Mouse (Mus musculus): Measurements from ENCODE around the gene Slc9a5. TPM values are rescaled to one million over a fixed set of nuclear protein-coding genes. Genes with fewer than 3 reads are reported as not detected.

Slc9a5 gene
- polyA plus RNA-seq, 1 experiment from 2014 or later = 6.0 TPM

DNA sequence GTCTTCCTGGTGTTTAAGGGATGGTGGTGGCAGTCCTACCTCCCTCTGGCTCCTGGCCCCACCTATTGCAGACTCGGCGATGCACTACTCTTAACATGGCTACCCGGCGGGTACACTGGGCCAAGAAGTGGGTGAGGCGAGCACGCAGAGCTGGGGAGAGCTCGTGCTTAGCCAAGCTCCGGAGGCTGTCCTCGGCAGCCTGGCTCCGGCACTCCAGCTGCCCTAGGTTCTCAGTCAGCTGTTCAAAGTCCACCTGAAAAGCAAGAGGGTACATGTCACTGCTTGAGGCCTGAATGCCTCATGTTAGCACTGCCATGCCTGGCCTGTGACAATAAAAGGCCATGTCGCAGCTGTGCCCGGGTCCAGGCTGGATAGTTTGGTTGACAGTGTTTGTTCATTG is 18.3 kb upstream of the Slc9a5 start:
- no peak for ATAC-seq (ENCODE audit: insufficient number of reproducible peaks, insufficient read depth, low FRiP score, low TSS enrichment, low read depth)
- peaks cover 76% of the 10 kb centered on the region for H3K36me3 ChIP-seq
- H3K9me3 ChIP-seq = no peaks in the 10 kb centered on the region
- H3K9ac ChIP-seq = no peak overlapping the region
- H3K27me3 ChIP-seq = no peaks in the 10 kb centered on the region
- no peak overlapping the region for H3K4me2 ChIP-seq
- no peak overlapping the region for H3K27ac ChIP-seq
- no peak overlapping the region for H3K4me3 ChIP-seq
- WGBS = 94% methylated on average over 12 of the region's 12 CpGs
- H3K4me1 ChIP-seq = peaks cover 12% of the 10 kb centered on the region

DNA sequence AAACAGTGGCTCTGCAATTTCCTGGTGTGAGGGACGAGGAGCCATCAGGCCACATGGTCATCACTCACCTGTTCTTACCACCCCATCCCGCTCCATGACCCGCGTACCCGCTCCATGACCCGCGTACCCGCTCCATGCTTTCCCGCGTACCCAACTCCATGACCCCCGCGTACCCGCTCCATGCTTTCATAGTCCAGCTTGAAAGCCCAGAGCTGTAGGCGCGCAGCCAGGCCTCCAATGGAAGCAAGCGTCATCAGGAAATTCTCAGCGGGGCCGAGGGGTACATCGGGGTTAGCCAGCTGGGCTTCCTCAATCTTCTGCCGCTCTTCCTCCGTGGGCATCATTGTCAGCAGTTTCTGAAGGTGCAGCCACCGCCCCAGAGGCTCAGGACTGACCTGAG is 17.2 kb upstream of the Slc9a5 start:
- H3K9me3 ChIP-seq = no peaks in the 10 kb centered on the region
- H3K9ac ChIP-seq = no peak overlapping the region
- no peak overlapping the region for H3K27ac ChIP-seq
- H3K4me2 ChIP-seq = no peak overlapping the region
- H3K36me3 ChIP-seq = peaks cover 87% of the 10 kb centered on the region
- 95% methylated on average over 22 of the region's 22 CpGs for WGBS
- peaks cover 9% of the 10 kb centered on the region for H3K4me1 ChIP-seq
- no peak for ATAC-seq (ENCODE audit: insufficient number of reproducible peaks, insufficient read depth, low FRiP score, low TSS enrichment, low read depth)
- no peaks in the 10 kb centered on the region for H3K27me3 ChIP-seq
- no peak overlapping the region for H3K4me3 ChIP-seq

DNA sequence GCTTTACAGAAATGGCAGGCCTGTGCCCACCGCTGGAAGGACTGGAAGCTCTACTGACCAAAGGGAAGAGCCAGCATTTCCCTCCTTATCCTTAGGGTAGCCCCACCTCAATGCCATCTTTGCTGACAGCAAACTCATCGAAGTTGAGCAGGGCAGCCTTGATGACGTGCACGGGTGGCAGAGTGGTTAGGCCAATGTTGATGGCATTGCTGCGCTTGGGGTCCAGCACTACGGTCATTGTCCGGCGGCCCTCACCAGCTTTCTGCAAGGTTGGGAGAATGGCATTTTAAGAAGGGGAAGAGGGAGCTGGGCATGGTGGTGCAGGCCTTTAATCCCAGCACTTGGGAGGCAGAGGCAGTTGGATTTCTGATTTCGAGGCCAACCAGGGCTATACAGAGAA is 16.7 kb upstream of the Slc9a5 start:
- no peak overlapping the region for H3K4me2 ChIP-seq
- ATAC-seq (ENCODE audit: insufficient number of reproducible peaks, insufficient read depth, low FRiP score, low TSS enrichment, low read depth) = no peak
- 94% methylated on average over 9 of the region's 9 CpGs for WGBS

GRCm38 (mm10) chr8:105332523-105332922 is 16.1 kb upstream of the Slc9a5 start:
- Histone ChIP-seq H3K36me3 (peaks cover 95% of the 10 kb centered on the region), H3K9ac (no peak overlapping the region), H3K9me3 (no peaks in the 10 kb centered on the region), H3K4me1 (peaks cover under 1% of the 10 kb centered on the region), H3K27me3 (no peaks in the 10 kb centered on the region), H3K4me3 (no peak overlapping the region), H3K27ac (no peak overlapping the region), H3K4me2 (no peak overlapping the region)
- 64% methylated on average over 2 of the region's 2 CpGs for WGBS
- ATAC-seq (ENCODE audit: insufficient number of reproducible peaks, insufficient read depth, low FRiP score, low TSS enrichment, low read depth) = no peak

More for the DNA sequence above, 16.7 kb upstream of the Slc9a5 start:
- Histone ChIP-seq H3K9ac (no peak overlapping the region), H3K4me3 (no peak overlapping the region), H3K27ac (no peak overlapping the region), H3K36me3 (peaks cover 92% of the 10 kb centered on the region), H3K9me3 (no peaks in the 10 kb centered on the region), H3K4me1 (peaks cover 6% of the 10 kb centered on the region), H3K27me3 (no peaks in the 10 kb centered on the region)

DNA sequence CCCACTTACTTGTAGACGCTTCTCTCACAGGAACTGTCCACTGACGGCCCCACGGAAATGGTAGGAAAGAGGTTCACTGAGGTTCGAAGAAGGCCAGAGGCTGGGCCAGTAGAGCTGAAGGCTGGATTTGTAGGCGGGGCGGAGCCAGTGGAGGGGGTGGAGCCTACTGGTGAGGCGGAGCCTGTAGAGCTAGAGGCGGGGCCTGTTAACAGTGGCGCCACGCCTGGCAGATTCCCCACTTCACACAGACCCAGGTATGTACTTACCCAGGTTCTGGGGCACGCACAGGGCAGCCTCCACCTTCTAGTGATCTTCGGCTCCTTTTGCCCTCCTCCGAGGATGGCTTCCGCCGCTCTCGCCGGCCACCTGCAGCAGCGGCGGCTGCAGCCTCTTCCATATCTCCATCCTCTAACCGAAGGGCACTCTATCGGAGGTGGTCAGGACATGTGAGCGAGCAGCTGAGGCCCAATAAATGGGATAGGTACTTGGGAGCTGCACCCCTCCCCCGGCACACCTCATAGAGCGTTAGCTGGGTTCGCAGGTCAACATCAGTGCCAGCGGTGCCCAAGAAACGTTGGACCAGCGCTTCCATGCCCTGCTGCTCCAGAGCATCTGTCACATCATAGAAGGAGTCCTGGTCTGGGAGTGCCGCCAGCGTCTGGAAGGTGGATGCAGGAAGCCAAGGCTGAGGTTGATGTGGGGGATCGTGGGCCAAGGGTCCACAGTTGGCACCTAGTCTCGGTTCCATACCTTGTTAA is 12.1 kb upstream of the Slc9a5 start:
- Histone ChIP-seq H3K9ac (no peak overlapping the region), H3K36me3 (peaks cover 67% of the 10 kb centered on the region), H3K27me3 (no peaks in the 10 kb centered on the region), H3K4me2 (no peak overlapping the region), H3K4me3 (no peak overlapping the region), H3K4me1 (peaks cover 21% of the 10 kb centered on the region), H3K9me3 (no peaks in the 10 kb centered on the region), H3K27ac (no peak overlapping the region)
- no peak for ATAC-seq (ENCODE audit: insufficient number of reproducible peaks, insufficient read depth, low FRiP score, low TSS enrichment, low read depth)
- 56% methylated on average over 32 of the region's 32 CpGs for WGBS

DNA sequence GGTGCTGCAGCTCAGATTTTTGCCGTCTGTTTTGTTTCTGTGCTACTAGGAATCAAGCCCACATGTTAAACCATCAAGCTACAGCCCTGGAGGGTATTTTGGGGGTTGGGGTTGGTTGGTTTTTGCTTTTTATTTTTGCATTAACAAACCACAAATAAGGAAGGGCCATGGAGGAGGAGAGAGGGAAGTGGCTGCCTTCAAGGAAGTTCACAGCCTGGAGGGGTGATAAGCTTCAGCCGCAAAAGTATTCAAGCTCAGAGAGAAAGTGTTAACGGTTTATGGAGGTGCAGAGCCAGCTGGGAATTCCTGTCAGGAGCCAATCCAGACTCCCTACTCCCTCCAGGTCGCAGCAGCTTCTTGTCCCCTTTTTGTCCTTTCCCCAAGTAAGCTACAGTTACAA is 9.7 kb upstream of the Slc9a5 start:
- Histone ChIP-seq H3K9me3 (no peaks in the 10 kb centered on the region), H3K36me3 (peaks cover 45% of the 10 kb centered on the region), H3K4me2 (peak overlapping the region; percentile 24; the same call in 1 of the 2 replicates), H3K4me3 (no peak overlapping the region), H3K9ac (peak overlapping the region; percentile 41), H3K4me1 (peaks cover 22% of the 10 kb centered on the region), H3K27ac (peak overlapping the region; percentile 73; the same call in 1 of the 2 replicates), H3K27me3 (no peaks in the 10 kb centered on the region)
- WGBS = 22% methylated on average over 4 of the region's 4 CpGs
- ATAC-seq (ENCODE audit: insufficient number of reproducible peaks, insufficient read depth, low FRiP score, low TSS enrichment, low read depth) = no peak

DNA sequence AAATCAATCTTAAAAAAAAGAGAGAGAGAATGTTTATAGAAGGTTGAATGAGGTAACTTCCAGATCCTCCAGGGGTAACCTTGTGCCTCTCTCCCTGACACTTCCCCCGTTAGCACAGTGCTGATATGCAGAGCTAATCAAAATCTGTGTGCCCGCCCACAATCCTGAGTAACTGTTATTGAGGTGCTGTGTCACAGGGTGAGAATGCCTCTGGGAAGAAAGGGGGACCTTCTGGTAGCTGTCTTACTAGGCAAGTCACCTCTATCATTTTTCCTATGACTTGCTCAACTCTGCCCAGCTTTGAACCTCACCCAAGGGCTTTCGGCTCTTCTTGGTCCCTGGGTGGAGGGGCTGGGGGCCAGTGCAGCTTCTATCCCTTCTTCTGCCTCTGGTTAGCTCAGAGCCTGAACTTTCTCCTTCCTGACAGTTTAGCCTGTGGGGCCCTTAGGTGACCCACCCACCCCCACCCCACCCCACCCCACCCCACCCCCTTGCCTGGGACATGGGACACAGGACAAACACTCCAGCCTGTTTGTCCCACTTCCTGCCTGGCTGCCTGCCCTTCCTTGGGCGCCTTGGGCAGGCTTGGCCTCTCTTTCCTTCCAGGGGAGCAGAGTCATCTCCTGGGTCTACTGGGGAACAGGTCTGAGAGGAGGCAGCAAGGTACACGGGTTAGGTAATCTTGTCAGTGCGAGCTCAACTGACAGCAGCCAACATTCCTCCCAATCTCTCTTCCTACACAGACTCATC is 8.6 kb upstream of the Slc9a5 start:
- peaks cover 35% of the 10 kb centered on the region for H3K36me3 ChIP-seq
- no peak overlapping the region for H3K4me2 ChIP-seq
- no peaks in the 10 kb centered on the region for H3K27me3 ChIP-seq
- no peak overlapping the region; the same call in 1 of the 2 replicates for H3K27ac ChIP-seq
- peaks cover 31% of the 10 kb centered on the region for H3K4me1 ChIP-seq
- H3K9ac ChIP-seq = no peak overlapping the region
- WGBS = 80% methylated on average over 6 of the region's 6 CpGs
- no peak for ATAC-seq (ENCODE audit: insufficient number of reproducible peaks, insufficient read depth, low FRiP score, low TSS enrichment, low read depth)
- no peaks in the 10 kb centered on the region for H3K9me3 ChIP-seq
- H3K4me3 ChIP-seq = no peak overlapping the region

GRCm38 (mm10) chr8:105341399-105341798 is 7.2 kb upstream of the Slc9a5 start:
- H3K9me3 ChIP-seq = no peaks in the 10 kb centered on the region
- no peak overlapping the region; the same call in 1 of the 2 replicates for H3K27ac ChIP-seq
- 33% methylated on average over 8 of the region's 8 CpGs for WGBS
- 0 out of 2 replicates have a peak overlapping the region, but pooled peaks have one; percentile 21 for H3K9ac ChIP-seq
- ATAC-seq (ENCODE audit: insufficient number of reproducible peaks, insufficient read depth, low FRiP score, low TSS enrichment, low read depth) = no peak
- H3K27me3 ChIP-seq = no peaks in the 10 kb centered on the region
- H3K4me1 ChIP-seq = peaks cover 45% of the 10 kb centered on the region
- H3K36me3 ChIP-seq = peaks cover 21% of the 10 kb centered on the region
- no peak overlapping the region for H3K4me3 ChIP-seq
- no peak overlapping the region for H3K4me2 ChIP-seq

DNA sequence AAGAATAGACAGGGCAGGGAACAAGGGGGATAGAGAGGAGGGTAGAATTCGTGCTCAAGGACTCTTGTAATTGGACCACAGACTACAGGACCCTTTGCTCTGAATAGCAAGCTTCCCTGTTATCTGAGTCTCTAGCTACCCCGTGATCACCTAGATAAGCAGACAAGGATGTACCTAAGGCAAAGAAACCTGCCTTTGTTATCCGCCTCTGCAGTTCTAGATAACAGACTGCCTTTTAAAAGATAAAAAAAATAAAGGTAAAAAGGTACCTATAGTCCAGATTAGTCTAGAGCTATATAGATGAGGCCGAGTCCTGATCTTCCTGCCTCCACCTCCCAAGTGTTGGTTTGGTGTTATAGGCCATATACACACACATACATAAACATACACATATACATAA is 5.9 kb upstream of the Slc9a5 start:
- Histone ChIP-seq H3K27me3 (no peaks in the 10 kb centered on the region), H3K27ac (no peak overlapping the region), H3K4me1 (peaks cover 49% of the 10 kb centered on the region), H3K4me3 (no peak overlapping the region), H3K9ac (no peak overlapping the region), H3K4me2 (no peak overlapping the region), H3K9me3 (no peaks in the 10 kb centered on the region), H3K36me3 (peaks cover 8% of the 10 kb centered on the region)
- 71% methylated on average over 4 of the region's 4 CpGs for WGBS
- ATAC-seq (ENCODE audit: insufficient number of reproducible peaks, insufficient read depth, low FRiP score, low TSS enrichment, low read depth) = no peak

- Histone ChIP-seq H3K27ac (no peak overlapping the region), H3K4me3 (no peak overlapping the region), H3K4me1 (peaks cover 42% of the 10 kb centered on the region), H3K27me3 (no peaks in the 10 kb centered on the region; the same call in 1 of the 2 replicates), H3K4me2 (no peak overlapping the region), H3K9me3 (no peaks in the 10 kb centered on the region), H3K9ac (0 out of 2 replicates have a peak overlapping the region, but pooled peaks have one; percentile 2), H3K36me3 (0 out of 2 replicates have a peak, but pooled peaks cover 4% of the 10 kb centered on the region)
- 65% methylated on average over 8 of the region's 8 CpGs for WGBS
- no peak for ATAC-seq (ENCODE audit: insufficient number of reproducible peaks, insufficient read depth, low FRiP score, low TSS enrichment, low read depth)
Observed at GRCm38 (mm10) chr8:105343791-105344574, 4.7 kb upstream of the Slc9a5 start.
